Mouse (Mus musculus) heart, postnatal 14 days (tissue): ENCODE data around the gene Slc17a6. TPM values are rescaled to one million over a fixed set of nuclear protein-coding genes. Genes with fewer than 3 reads are reported as not detected.

ENCODE experiments used
- DNase-seq, 2 experiments: peaks; one replicate each; pipeline ENCODE4 v3.0.0; 2021 to 2022
- intact Hi-C: fragments of 180-260 bp; cut with DNase I; formaldehyde crosslinking; loops from one replicate; pipeline ENCODE4 v1.15.1; 2025
- long read RNA-seq, 2 experiments: library from polyadenylated mRNA; stranded (forward); transcript quantifications; one replicate each; pipeline ENCODE4 v2.0.0; 2021
- total RNA-seq, 2 experiments: library from RNA; stranded (reverse); gene quantifications; 2 replicates each; pipeline ENCODE4 v1.2.3; 2021

Gene Slc17a6
- total RNA-seq: not detected
- long read RNA-seq, experiment 1: 0 reads
- long read RNA-seq, experiment 2: 0 reads

DNA sequence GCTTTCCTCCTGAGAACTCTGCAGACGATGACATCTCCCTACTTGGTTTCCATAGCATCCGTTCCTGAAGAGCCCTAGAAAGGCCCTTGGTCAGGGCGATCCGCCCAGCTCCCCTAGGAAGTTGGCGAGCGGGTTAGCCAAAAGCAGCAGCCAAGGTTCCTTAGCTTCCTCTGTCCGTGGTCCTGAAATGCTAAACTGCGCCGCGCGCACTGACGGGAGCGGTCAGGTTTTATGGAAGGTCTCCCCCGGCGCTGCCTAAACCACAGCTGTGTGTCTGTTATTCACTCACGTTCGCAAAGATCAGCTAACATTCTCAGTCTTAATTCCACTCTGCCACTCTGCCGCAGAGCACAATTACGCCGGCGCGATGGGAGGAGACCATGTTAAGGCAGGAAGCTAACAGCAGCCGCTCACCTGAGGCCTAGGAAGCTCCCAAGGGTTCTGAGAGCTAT is at the start of gene Slc17a6:
Gene Slc17a6, plus strand, starts transcription at position 313 of the 452 bp plus-strand sequence.
- peak; percentile 49 to 73 for DNase-seq
- intact Hi-C loops: no loop called here

DNA sequence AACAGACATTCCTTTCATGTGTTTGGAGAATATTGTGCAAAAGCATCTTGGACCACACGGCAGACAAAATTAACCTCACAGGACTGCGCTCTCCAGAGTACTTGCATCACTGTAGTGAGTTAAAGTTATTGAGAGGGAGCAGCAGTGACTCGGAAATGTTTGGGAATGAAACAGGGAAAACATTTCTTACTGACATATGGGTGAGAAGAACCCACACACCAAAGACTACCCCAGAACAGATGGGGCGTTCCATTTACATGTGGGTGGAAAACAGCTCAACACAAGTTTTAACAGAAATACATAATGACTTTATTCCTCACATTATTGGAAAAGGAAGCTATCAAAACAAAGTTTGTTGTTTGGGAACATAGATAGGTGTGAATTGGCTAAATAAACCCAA is 21.8 kb upstream of the Slc17a6 start:
- no peak for DNase-seq
- intact Hi-C loops: no loop called here

DNA sequence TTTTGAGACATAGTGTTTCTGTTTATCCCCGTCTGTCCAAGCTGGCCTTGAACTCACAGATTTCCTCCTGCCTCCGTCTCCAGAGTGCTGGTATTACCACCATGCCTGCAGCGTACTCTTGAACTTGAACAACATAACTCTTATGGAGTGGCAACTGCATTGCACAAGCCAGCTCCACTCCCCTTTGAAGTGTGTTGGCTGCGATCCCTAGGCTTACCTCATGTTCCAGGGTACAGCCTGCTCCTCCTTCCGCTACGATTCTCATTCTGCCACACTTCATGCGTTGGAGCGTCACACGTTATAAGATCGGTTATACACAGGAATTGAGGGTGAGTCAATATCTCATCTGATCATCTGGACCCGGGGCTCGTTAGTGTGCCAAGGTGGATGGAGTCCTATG is 18.1 kb upstream of the Slc17a6 start:
- intact Hi-C loops: no loop called here
- DNase-seq: no peak

DNA sequence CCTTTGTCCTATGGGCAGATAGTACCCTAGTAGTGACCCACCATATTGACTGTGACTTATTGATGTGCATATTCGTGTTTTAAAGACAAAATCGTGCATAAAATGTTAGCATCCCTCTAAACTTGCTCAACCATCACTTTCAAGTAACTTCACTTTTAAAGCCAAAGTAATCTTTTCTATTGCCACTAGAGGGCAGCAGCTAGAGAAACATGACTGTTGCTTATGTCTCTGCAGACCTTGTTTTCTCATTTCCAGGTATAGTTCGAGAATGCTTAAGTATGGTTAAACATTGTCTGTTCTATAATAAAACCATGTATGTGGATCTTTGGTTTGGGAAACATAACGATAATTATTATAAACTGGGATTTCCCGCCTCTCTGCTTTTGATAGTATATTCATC is 7.4 kb upstream of the Slc17a6 start:
- no peak for DNase-seq

DNA sequence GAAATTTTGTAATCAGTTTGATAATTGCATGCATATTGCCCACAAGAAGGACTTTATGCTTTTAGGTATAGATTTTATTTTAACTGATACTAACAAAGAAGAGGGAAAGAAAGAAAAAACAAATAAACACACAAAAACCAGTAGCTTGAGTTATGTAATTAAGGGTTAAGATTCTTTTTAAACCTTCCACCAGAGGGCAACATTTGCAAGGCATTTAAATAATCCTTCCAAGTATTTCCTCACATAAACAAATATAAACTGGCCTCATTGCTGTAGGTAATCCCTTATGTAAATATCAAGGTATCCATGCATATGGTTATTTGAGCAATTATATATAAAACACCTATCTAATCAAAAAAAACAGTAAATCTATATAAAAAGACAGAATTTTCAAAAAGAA is 3.9 kb upstream of the Slc17a6 start:
- intact Hi-C loops: loop anchor here (1.0 kb wide), 1 partner anchor 354 kb away; no protein-coding TSS in a partner anchor
- DNase-seq: no peak

More for the DNA sequence above, 7.4 kb upstream of the Slc17a6 start:
- intact Hi-C loops: no loop called here

- no peak for DNase-seq
- intact Hi-C loops: loop anchor here (1.0 kb wide), 1 partner anchor 354 kb away; no protein-coding TSS in a partner anchor
Observed at GRCm38 (mm10) chr7:51618412-51618811, 3.4 kb upstream of the Slc17a6 start.

DNA sequence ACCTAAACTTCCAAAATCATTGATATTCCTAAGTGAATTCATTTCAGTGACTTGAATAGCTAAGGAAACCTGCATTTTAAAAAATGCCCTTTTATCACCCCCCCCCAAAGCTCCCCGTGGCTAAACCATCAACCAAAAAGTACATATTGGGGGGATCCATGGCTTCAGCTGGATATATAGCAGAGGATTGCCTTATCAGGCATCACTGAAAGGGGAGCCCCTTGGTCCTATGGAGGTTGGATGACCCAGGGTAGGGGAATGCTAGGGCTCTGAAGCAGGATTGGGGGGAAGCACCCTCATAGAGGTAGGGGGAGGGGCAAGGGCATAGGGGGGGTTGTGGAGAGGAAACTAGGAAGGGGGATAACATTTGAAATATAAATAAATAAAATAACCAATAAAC is 1.8 kb upstream of the Slc17a6 start:
- intact Hi-C loops: no loop called here
- DNase-seq: no peak

- no peak for DNase-seq
- intact Hi-C loops: no loop called here
Observed at GRCm38 (mm10) chr7:51622196-51622595, 390 bp downstream of the Slc17a6 start.

- DNase-seq: no peak
- intact Hi-C loops: no loop called here
Observed at GRCm38 (mm10) chr7:51622666-51623065, 860 bp downstream of the Slc17a6 start.

DNA sequence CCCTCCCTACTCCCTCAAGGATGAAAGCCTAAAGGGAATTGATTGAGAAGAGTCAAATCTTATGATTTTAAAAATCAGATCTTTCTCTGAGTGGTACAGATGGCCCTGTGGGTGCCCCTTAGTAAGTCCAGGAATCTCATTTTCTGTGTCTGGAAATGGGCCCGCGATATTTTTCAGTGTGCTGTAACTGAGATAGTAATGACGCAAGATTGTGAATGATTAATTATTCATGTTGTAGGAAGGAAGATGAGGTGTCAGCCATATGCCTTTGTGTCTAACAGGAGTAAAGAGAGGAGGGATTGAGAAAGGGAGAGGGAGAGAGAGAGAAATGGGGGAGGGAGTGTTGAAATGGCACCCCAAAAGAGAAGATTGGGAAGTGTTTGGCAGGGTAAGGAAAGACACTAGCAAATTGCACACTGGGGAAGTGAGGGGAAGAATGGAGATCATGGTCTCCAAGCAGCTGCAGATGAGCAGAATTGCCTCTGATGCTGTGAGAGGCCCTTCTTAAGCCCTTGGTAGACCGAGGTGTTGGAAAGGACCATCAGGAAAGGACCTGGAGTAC is 2.6 kb downstream of the Slc17a6 start:
- intact Hi-C loops: no loop called here
- DNase-seq: no peak

GRCm38 (mm10) chr7:51625161-51625560 is 3.4 kb downstream of the Slc17a6 start:
- intact Hi-C loops: no loop called here
- no peak for DNase-seq

GRCm38 (mm10) chr7:51625591-51626255 is 3.9 kb downstream of the Slc17a6 start:
- no peak for DNase-seq
- intact Hi-C loops: no loop called here

DNA sequence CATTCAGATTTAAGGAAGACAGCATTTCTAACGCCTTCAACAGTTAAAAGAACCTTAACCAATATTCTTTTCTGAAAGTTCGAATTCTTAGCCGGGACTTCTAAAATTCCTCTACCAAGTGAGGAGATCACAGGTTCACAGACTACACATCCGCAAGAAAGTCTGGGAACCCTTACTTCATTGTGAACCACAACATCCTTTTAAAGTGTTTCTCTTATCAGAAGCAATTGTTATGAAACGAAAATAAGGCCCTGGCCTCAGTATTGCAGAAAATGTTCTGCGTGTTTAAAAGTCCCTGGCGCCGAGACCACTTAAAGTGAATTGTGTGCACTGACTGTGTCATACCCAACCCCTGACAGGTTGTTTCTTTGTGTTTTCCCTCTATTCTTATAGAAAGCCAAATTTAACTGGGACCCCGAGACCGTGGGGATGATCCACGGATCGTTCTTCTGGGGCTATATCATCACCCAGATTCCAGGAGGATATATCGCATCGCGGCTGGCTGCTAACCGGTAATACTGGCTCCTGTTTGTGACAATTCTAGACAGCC is 4.7 kb downstream of the Slc17a6 start:
- DNase-seq: no peak
- intact Hi-C loops: no loop called here

- intact Hi-C loops: no loop called here
- DNase-seq: no peak
Observed at GRCm38 (mm10) chr7:51627001-51627631, 5.3 kb downstream of the Slc17a6 start.

DNA sequence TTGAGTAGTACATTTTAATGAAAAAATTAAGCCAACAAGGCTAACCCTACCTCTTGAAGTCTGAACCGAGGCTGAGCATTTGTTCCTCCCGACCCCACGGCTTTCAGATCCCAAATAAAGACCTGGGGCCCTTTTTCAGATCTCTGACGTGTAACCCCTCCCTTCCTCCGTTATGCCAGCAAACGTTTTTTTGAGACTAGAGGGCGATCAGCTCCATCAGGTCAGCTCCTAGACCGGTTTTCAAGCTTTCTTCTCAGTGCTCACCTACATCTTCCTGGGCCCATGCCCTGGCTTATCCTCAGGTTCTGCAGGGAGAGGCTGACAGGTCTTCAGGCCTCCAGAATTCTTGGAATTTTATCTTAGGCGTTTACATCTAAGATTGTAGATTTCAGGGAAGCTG is 5.9 kb downstream of the Slc17a6 start:
- no peak for DNase-seq
- intact Hi-C loops: no loop called here

- intact Hi-C loops: no loop called here
- no peak for DNase-seq
Observed at GRCm38 (mm10) chr7:51628349-51628748, 6.5 kb downstream of the Slc17a6 start.

DNA sequence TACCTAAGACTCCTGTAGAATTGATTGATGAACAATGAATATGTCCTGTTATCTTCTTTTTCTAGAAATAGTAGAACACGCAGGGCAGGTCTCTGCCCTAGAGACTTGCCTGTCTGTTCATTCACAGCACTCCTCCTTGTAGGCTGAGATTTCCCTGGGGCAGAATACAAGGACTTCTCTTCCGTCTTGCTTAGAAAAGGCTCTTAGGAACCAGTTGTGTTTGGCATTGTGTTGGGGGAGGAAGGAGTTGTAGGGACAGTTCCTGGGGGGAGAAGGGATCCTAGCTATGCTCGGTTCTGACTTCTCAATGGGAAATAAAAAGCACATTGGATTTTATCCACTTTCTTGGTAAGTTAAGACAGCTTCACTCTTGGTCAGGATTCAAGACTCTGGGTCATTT is 7.4 kb downstream of the Slc17a6 start:
- intact Hi-C loops: no loop called here
- no peak for DNase-seq

DNA sequence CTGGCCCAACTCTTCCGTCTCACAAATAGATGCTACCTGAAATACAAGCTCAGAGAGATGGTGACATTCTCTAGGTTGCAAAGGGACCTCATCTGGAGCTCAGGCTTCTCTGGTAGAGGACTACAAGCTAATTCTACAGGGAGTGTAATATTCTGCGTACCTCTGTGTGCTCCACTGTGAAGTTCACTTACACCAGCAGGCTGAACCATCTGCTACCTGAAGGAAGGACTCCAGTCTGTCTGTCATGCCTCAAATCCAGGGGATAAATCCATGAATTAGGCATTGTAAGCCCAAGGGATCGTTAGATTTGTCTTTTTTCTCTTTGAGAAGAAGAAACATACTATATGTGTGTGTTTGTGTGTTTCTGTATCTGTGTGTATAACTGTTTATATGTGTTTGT is 9.4 kb downstream of the Slc17a6 start:
- intact Hi-C loops: no loop called here
- no peak for DNase-seq

DNA sequence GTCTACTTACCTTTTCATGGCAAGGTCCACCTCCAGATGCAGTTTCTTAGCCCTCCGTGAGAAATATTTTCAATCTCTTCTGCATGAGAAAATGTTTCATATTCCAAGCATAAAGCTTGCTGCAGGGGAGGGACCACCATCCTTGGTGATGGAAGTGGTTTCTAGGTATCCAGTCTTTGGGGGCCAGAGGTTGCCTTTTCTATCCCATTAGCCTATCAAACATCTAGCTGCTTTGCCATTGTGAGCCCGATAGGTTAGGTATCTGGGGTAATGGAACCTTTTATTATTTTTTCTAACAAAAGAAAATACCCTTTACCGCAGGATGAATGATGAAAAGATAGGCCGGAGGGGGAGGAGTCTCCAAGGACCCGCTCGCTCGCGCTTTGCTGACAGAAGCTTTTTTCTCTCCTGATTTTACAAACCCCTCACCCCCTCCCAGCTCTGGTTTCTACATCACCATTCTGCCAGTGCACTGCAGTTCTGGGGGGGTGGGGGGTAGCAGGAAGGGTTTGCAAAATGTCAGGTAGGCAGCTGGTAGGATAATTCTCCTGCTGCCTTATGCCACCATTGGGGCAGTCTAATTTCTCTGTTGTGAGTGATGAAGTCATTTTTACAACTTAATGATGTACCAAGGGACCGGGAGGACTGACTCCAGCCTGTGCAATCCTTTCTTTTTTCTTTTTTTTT is 10.9 kb downstream of the Slc17a6 start:
- DNase-seq: no peak
- intact Hi-C loops: no loop called here

DNA sequence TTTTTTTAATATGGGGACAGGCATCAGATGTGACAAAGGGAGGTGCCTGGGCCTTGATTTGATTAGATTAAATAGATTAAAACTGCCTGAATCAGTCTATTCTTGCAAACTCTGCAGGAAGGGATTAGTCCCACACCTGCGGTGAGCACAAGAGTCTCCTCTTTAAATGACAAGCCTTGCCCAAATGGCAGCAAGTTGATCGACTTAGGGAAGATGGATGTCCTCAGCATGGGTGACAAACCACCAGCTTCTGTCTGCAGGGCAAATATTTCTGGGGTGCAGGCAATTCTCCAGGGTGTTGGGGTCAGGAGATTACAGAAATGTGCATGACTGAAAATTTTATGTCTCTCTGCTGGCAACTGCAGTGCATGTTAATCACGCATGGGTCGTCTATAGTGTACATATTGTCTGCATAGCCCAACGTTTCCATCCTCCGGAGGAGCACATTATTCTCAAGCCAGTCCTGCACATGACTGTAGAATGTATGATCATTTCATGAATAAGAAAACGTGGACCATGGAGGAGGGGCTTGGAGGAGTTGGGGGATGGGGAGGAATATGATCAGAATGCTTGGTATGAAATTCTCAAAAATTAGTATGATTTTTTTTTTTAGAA is 11.5 kb downstream of the Slc17a6 start:
- DNase-seq: no peak
- intact Hi-C loops: no loop called here

DNA sequence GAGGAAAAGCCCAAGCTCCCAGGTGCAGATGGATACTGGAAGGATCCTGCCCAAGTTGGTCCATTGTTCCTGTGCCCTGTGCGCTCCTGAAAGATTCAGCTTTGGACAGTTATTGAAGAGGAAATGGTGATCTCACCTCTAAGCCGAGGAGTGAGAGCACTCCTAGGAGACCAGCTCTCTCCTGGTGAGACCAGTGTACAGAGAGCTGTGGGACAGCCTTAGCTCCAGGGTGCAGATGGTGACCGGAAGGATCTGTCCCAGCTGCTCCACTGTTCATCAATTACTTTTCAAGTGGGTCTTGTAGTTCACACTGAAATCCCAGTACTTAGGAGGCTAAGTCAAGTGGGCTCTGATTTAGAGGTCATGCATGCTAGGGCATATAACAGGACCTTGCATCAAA is 35.3 kb downstream of the Slc17a6 start:
- no peak for DNase-seq
- intact Hi-C loops: no loop called here
